Mouse (Mus musculus): ENCODE results near the gene Gga3.

- TF ChIP-seq POLR2A (IDR thresholded peaks at IDR 0.05; ENCODE audit: low read depth, low read length) (no peak), CTCF (IDR thresholded peaks at IDR 0.05; ENCODE audit: extremely low read depth, insufficient read depth, insufficient read length, insufficient replicate concordance) (no peak)
These were observed 66.8 kb downstream of the Gga3 start for GRCm38 (mm10) chr11:115536856-115537568.
